Comparison of ENCODE assay signal across 8 mouse cellular contexts in genomic region chr12:70111117-70111366, GRCm38 (mm10). TPM values are rescaled to one million over a fixed set of nuclear protein-coding genes. Genes with fewer than 3 reads are reported as not detected.
A peak's percentile ranks its signal among the peaks of the same experiment; 100 is the strongest.
DNase-seq lines count a peak whose midpoint lies in the region; ATAC-seq lines count a peak whose summit lies in the region.

No protein-coding gene starts in this region.

- H3K36me3 ChIP-seq in hindbrain, embryonic 16.5 days (ENCODE audit: control insufficient read depth, insufficient read depth, low read length): no peaks in the 10 kb centered on the region
- peaks cover 14% of the 10 kb centered on the region for H3K36me3 ChIP-seq in megakaryocyte, embryonic 14.5 days (replicated peaks; ENCODE audit: low read length)

- DNase-seq in frontal cortex, postnatal 14 days (ENCODE audit: low spot score in 2 of 2): no peak
- DNase-seq in urinary bladder, adult 2 months (ENCODE audit: low spot score): peak; percentile 56
- no peak for DNase-seq in urinary bladder, postnatal 10 days (ENCODE audit: low spot score)
- DNase-seq in right cerebral cortex, postnatal 36 days (ENCODE audit: low spot score in 2 of 2): no peak

- H3K9ac ChIP-seq in hindbrain, embryonic 16.5 days (ENCODE audit: low read depth, low read length): peak overlapping the region; percentile 98

- WGBS in hindbrain, embryonic 16.5 days: 0% methylated on average over 16 of the region's 16 CpGs

- H3K4me2 ChIP-seq in hindbrain, embryonic 16.5 days (ENCODE audit: low read length): peak overlapping the region; percentile 86

- H3K27ac ChIP-seq in hindbrain, embryonic 16.5 days (ENCODE audit: low read depth, low read length): peak overlapping the region; percentile 89

- H3K4me3 ChIP-seq in hindbrain, embryonic 16.5 days (ENCODE audit: low read length): peak overlapping the region; percentile 83
- peak overlapping the region; percentile 95 for H3K4me3 ChIP-seq in megakaryocyte, embryonic 14.5 days (replicated peaks)

- peaks cover 34% of the 10 kb centered on the region for H3K4me1 ChIP-seq in hindbrain, embryonic 16.5 days (ENCODE audit: control insufficient read depth, insufficient read depth, low read depth, low read length)
- H3K4me1 ChIP-seq in megakaryocyte, embryonic 14.5 days: peaks cover 58% of the 10 kb centered on the region

- ATAC-seq in frontal cortex, adult (ENCODE audit: low TSS enrichment): peak; percentile 1; the same call in 1 of the 2 replicates
- ATAC-seq in hindbrain, embryonic 16.5 days: peak; percentile 62; the same call in 1 of the 2 replicates
- ATAC-seq in megakaryocyte progenitor cell, adult 5-6 weeks (replicated peaks; ENCODE audit: poor library complexity): no peak

- no peaks in the 10 kb centered on the region for H3K27me3 ChIP-seq in hindbrain, embryonic 16.5 days (replicated peaks; ENCODE audit: control insufficient read depth, insufficient read depth, low read length)
- H3K27me3 ChIP-seq in megakaryocyte, embryonic 14.5 days (replicated peaks): peaks cover 11% of the 10 kb centered on the region

- no peaks in the 10 kb centered on the region for H3K9me3 ChIP-seq in hindbrain, embryonic 16.5 days (ENCODE audit: control insufficient read depth, low read length)
- H3K9me3 ChIP-seq in megakaryocyte, embryonic 14.5 days: no peaks in the 10 kb centered on the region

RNA-seq across cellular contexts. Expression of gene Nin, which starts 2.5 kb away (rescaled TPM):
- polyA plus RNA-seq in urinary bladder, adult 2 months (2012; rRNA removed): 9.5 and 12.5 TPM in 2 replicates
- polyA plus RNA-seq in hindbrain, embryonic 16.5 days (2015; fragmentation: Nextera tagmentation; extraction: Ambion mirVana): 9.4 and 10.8 TPM in 2 replicates
- 2.2 and 5.0 TPM in 2 replicates for polyA plus RNA-seq in megakaryocyte, embryonic 14.5 days (2012; ENCODE audit: insufficient read depth, low replicate concordance)
- 117 and 120 TPM in 2 replicates for total RNA-seq in megakaryocyte progenitor cell, adult 5-6 weeks (2015)
- total RNA-seq in megakaryocyte progenitor cell, adult 5-6 weeks (2017): 190 and 207 TPM in 2 replicates

RNA-seq across cellular contexts. Expression of gene Abhd12b, which starts 42.9 kb away (rescaled TPM):
- 0.01 and 0.03 TPM in 2 replicates for polyA plus RNA-seq in urinary bladder, adult 2 months (2012; rRNA removed)
- 0.18 and 0.27 TPM in 2 replicates for polyA plus RNA-seq in hindbrain, embryonic 16.5 days (2015; fragmentation: Nextera tagmentation; extraction: Ambion mirVana)
- not detected in 2 replicates for polyA plus RNA-seq in megakaryocyte, embryonic 14.5 days (2012; ENCODE audit: insufficient read depth, low replicate concordance)
- total RNA-seq in megakaryocyte progenitor cell, adult 5-6 weeks (2015): not detected in 2 replicates
- not detected in 2 replicates for total RNA-seq in megakaryocyte progenitor cell, adult 5-6 weeks (2017)
